Mouse (Mus musculus) megakaryocyte, embryonic 14.5 days (primary cell): ENCODE results near the gene Wbp4.

ENCODE experiments used
- FLI1 ChIP-seq: IDR thresholded peaks from 2 replicates; pipeline ENCODE4 v1.6.1; 2012; ENCODE audit warnings: low read length, inconsistent platforms, mixed read lengths
- GATA1 ChIP-seq: IDR thresholded peaks from 3 replicates; pipeline ENCODE4 v1.6.1; 2012; ENCODE audit warnings: mixed read lengths, low read length, inconsistent platforms, borderline replicate concordance

DNA sequence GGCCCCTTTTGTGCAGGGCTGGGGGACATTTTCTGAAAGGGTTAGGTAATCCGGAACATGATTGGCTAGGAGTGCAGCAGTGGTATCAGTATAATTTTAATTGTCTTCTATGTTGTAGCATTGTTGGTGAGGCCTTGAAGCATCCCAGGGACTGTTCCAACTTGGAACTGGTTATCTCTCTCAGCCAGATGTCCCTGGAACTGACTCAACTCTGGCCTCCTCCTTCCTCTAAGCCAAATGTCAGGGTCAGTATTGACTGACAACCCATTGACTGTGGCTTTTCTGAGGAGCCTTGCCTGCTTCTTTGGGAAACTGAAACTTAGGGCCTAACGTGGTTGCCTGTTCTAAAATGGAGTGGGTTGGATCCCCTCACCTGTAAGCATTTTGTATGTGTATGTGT lies 40.7 kb downstream of the Wbp4 start:
- TF ChIP-seq GATA1 (no peak), FLI1 (no peak)
